Mouse (Mus musculus) bone marrow macrophage, adult 2 months (primary cell): ENCODE measurements around the gene Gkap1.

Experiments used
- CTCF ChIP-seq: IDR thresholded peaks from 2 replicates; pipeline ENCODE4 v1.5.1; 2012; ENCODE audit warnings: low read depth, mild to moderate bottlenecking, low read length, moderate library complexity
- POLR2A ChIP-seq: IDR thresholded peaks from 2 replicates; pipeline ENCODE4 v1.6.1; 2012; ENCODE audit warnings: mild to moderate bottlenecking, low read depth, low read length, borderline replicate concordance

GRCm38 (mm10) chr13:58253268-58253667, 22.2 kb downstream of the Gkap1 start:
- TF ChIP-seq CTCF: no peak
- TF ChIP-seq POLR2A: no peak
